Mouse (Mus musculus) cerebellum, adult (tissue): ENCODE results near the gene Olfr1505.

Experiments used
- ATAC-seq: cut with Nextera tagmentation; 2 replicates; pipeline ENCODE4 v1.9.2; 2017; ENCODE audit warnings: mild to moderate bottlenecking, moderate library complexity, mixed read lengths; ENCODE audit not compliant: insufficient number of reproducible peaks, low FRiP score, low TSS enrichment

The Olfr1505 gene

GRCm38 (mm10) chr19:13913230-13913629 lies at the start of gene Olfr1505:
TSS of gene Olfr1505 (plus strand) at chr19:13913530.
- no peak for ATAC-seq

GRCm38 (mm10) chr19:13897828-13898227 lies 15.5 kb upstream of the Olfr1505 start, which contains the start of gene Olfr1504:
TSS of gene Olfr1504 (minus strand) at chr19:13897928.
- ATAC-seq = no peak
